Mouse (Mus musculus): ENCODE results near the gene Serpina1b. TPM values are rescaled to one million over a fixed set of nuclear protein-coding genes. Genes with fewer than 3 reads are reported as not detected.

Gene Serpina1b
- polyA plus RNA-seq, 1 experiment from 2014 or later: 78.5 TPM

- peaks cover 3% of the 10 kb centered on the region; the same call in 1 of the 2 replicates for H3K4me1 ChIP-seq (ENCODE audit: control insufficient read depth, insufficient read depth, low read length)
- H3K4me3 ChIP-seq (ENCODE audit: low read length): no peak overlapping the region
- no peak for ATAC-seq
- no peak overlapping the region for H3K27ac ChIP-seq (ENCODE audit: low read length)
- H3K36me3 ChIP-seq (ENCODE audit: control insufficient read depth, insufficient read depth, low read length): no peaks in the 10 kb centered on the region
- no peaks in the 10 kb centered on the region for H3K27me3 ChIP-seq (replicated peaks; ENCODE audit: control insufficient read depth, insufficient read depth, low read length)
- H3K9ac ChIP-seq (ENCODE audit: low read depth, low read length): no peak overlapping the region
- H3K4me2 ChIP-seq (ENCODE audit: low read depth, low read length): no peak overlapping the region
- no peaks in the 10 kb centered on the region for H3K9me3 ChIP-seq (ENCODE audit: control insufficient read depth, low read length)
- WGBS: 64% methylated on average over 1 of the region's 1 CpGs
Measured at GRCm38 (mm10) chr12:103710405-103710804, 119.8 kb downstream of the Serpina1b start.

- Histone ChIP-seq H3K9ac (ENCODE audit: low read depth, low read length) (no peak overlapping the region), H3K4me1 (ENCODE audit: control insufficient read depth, insufficient read depth, low read length) (peaks cover 3% of the 10 kb centered on the region; the same call in 1 of the 2 replicates), H3K9me3 (ENCODE audit: control insufficient read depth, low read length) (no peaks in the 10 kb centered on the region), H3K36me3 (ENCODE audit: control insufficient read depth, insufficient read depth, low read length) (no peaks in the 10 kb centered on the region), H3K4me3 (ENCODE audit: low read length) (no peak overlapping the region), H3K27ac (ENCODE audit: low read length) (peak overlapping the region; percentile 52; the same call in 1 of the 2 replicates), H3K27me3 (replicated peaks; ENCODE audit: control insufficient read depth, insufficient read depth, low read length) (no peaks in the 10 kb centered on the region), H3K4me2 (ENCODE audit: low read depth, low read length) (peak overlapping the region; percentile 17; the same call in 1 of the 2 replicates)
- peak; percentile 86 for ATAC-seq
- whole genome bisulfite sequencing: 47% methylated on average over 4 of the region's 4 CpGs
Measured at GRCm38 (mm10) chr12:103706113-103706512, 124.1 kb downstream of the Serpina1b start.

- Histone ChIP-seq H3K27ac (ENCODE audit: low read length) (peak overlapping the region; percentile 52), H3K4me2 (ENCODE audit: low read depth, low read length) (no peak overlapping the region), H3K4me1 (ENCODE audit: control insufficient read depth, insufficient read depth, low read length) (peaks cover 3% of the 10 kb centered on the region; the same call in 1 of the 2 replicates), H3K27me3 (replicated peaks; ENCODE audit: control insufficient read depth, insufficient read depth, low read length) (no peaks in the 10 kb centered on the region), H3K9me3 (ENCODE audit: control insufficient read depth, low read length) (no peaks in the 10 kb centered on the region), H3K9ac (ENCODE audit: low read depth, low read length) (no peak overlapping the region), H3K4me3 (ENCODE audit: low read length) (no peak overlapping the region), H3K36me3 (ENCODE audit: control insufficient read depth, insufficient read depth, low read length) (no peaks in the 10 kb centered on the region)
- 53% methylated on average over 2 of the region's 2 CpGs for WGBS
- peak; percentile 61; the same call in 1 of the 2 replicates for ATAC-seq
Measured at GRCm38 (mm10) chr12:103705547-103705946, 124.6 kb downstream of the Serpina1b start.

GRCm38 (mm10) chr12:103700144-103700750 is 129.9 kb downstream of the Serpina1b start:
- WGBS: 89% methylated on average over 4 of the region's 4 CpGs
- Histone ChIP-seq H3K9me3 (ENCODE audit: control insufficient read depth, low read length) (no peaks in the 10 kb centered on the region), H3K4me3 (ENCODE audit: low read length) (no peak overlapping the region), H3K4me2 (ENCODE audit: low read depth, low read length) (no peak overlapping the region), H3K4me1 (ENCODE audit: control insufficient read depth, insufficient read depth, low read length) (no peaks in the 10 kb centered on the region), H3K9ac (ENCODE audit: low read depth, low read length) (no peak overlapping the region), H3K36me3 (ENCODE audit: control insufficient read depth, insufficient read depth, low read length) (no peaks in the 10 kb centered on the region), H3K27me3 (replicated peaks; ENCODE audit: control insufficient read depth, insufficient read depth, low read length) (no peaks in the 10 kb centered on the region), H3K27ac (ENCODE audit: low read length) (no peak overlapping the region)
- no peak for ATAC-seq

GRCm38 (mm10) chr12:103695429-103695828 is 134.7 kb downstream of the Serpina1b start, which contains the start of gene Serpina1f:
Serpina1f (minus strand) TSS chr12:103695529.
- no peaks in the 10 kb centered on the region for H3K27me3 ChIP-seq (replicated peaks; ENCODE audit: control insufficient read depth, insufficient read depth, low read length)
- no peak for ATAC-seq
- H3K4me1 ChIP-seq (ENCODE audit: control insufficient read depth, insufficient read depth, low read length): no peaks in the 10 kb centered on the region
- no peak within 1 kb of the TSS for H3K9ac ChIP-seq (ENCODE audit: low read depth, low read length)
- WGBS: 90% methylated on average over 8 of the region's 8 CpGs
- no peak within 1 kb of the TSS for H3K27ac ChIP-seq (ENCODE audit: low read length)
- H3K4me3 ChIP-seq (ENCODE audit: low read length): no peak within 1 kb of the TSS
- H3K36me3 ChIP-seq (ENCODE audit: control insufficient read depth, insufficient read depth, low read length): no peaks in the 10 kb centered on the region
- H3K4me2 ChIP-seq (ENCODE audit: low read depth, low read length): no peak within 1 kb of the TSS
- no peaks in the 10 kb centered on the region for H3K9me3 ChIP-seq (ENCODE audit: control insufficient read depth, low read length)

GRCm38 (mm10) chr12:103688221-103688814 is 141.9 kb downstream of the Serpina1b start:
- H3K4me1 ChIP-seq (ENCODE audit: control insufficient read depth, insufficient read depth, low read length): peaks cover 6% of the 10 kb centered on the region
- no peaks in the 10 kb centered on the region for H3K9me3 ChIP-seq (ENCODE audit: control insufficient read depth, low read length)
- H3K36me3 ChIP-seq (ENCODE audit: control insufficient read depth, insufficient read depth, low read length): no peaks in the 10 kb centered on the region
- H3K27ac ChIP-seq (ENCODE audit: low read length): peak overlapping the region; percentile 60
- H3K4me2 ChIP-seq (ENCODE audit: low read depth, low read length): no peak overlapping the region
- WGBS: 24% methylated on average over 3 of the region's 3 CpGs
- H3K9ac ChIP-seq (ENCODE audit: low read depth, low read length): no peak overlapping the region
- H3K4me3 ChIP-seq (ENCODE audit: low read length): no peak overlapping the region
- H3K27me3 ChIP-seq (replicated peaks; ENCODE audit: control insufficient read depth, insufficient read depth, low read length): no peaks in the 10 kb centered on the region
- ATAC-seq: peak; percentile 88

- Histone ChIP-seq H3K27me3 (replicated peaks; ENCODE audit: control insufficient read depth, insufficient read depth, low read length) (no peaks in the 10 kb centered on the region), H3K4me1 (ENCODE audit: control insufficient read depth, insufficient read depth, low read length) (peaks cover 6% of the 10 kb centered on the region), H3K4me2 (ENCODE audit: low read depth, low read length) (no peak overlapping the region), H3K9ac (ENCODE audit: low read depth, low read length) (no peak overlapping the region), H3K4me3 (ENCODE audit: low read length) (no peak overlapping the region), H3K9me3 (ENCODE audit: control insufficient read depth, low read length) (no peaks in the 10 kb centered on the region), H3K36me3 (ENCODE audit: control insufficient read depth, insufficient read depth, low read length) (no peaks in the 10 kb centered on the region), H3K27ac (ENCODE audit: low read length) (0 out of 2 replicates have a peak overlapping the region, but pooled peaks have one; percentile 52)
- no peak for ATAC-seq
- 47% methylated on average over 7 of the region's 7 CpGs for WGBS
Measured at GRCm38 (mm10) chr12:103687021-103687420, 143.2 kb downstream of the Serpina1b start.

- H3K27me3 ChIP-seq (replicated peaks; ENCODE audit: control insufficient read depth, insufficient read depth, low read length): no peaks in the 10 kb centered on the region
- peaks cover 9% of the 10 kb centered on the region for H3K4me1 ChIP-seq (ENCODE audit: control insufficient read depth, insufficient read depth, low read length)
- ATAC-seq: no peak
- H3K36me3 ChIP-seq (ENCODE audit: control insufficient read depth, insufficient read depth, low read length): no peaks in the 10 kb centered on the region
- no peaks in the 10 kb centered on the region for H3K9me3 ChIP-seq (ENCODE audit: control insufficient read depth, low read length)
- no peak overlapping the region for H3K4me3 ChIP-seq (ENCODE audit: low read length)
- H3K27ac ChIP-seq (ENCODE audit: low read length): no peak overlapping the region
- no peak overlapping the region for H3K4me2 ChIP-seq (ENCODE audit: low read depth, low read length)
- H3K9ac ChIP-seq (ENCODE audit: low read depth, low read length): no peak overlapping the region
- WGBS: 67% methylated on average over 3 of the region's 3 CpGs
Measured at GRCm38 (mm10) chr12:103686050-103686449, 144.1 kb downstream of the Serpina1b start.

GRCm38 (mm10) chr12:103685386-103685785 is 144.8 kb downstream of the Serpina1b start:
- H3K9me3 ChIP-seq (ENCODE audit: control insufficient read depth, low read length): no peaks in the 10 kb centered on the region
- no peak overlapping the region for H3K27ac ChIP-seq (ENCODE audit: low read length)
- no peak overlapping the region for H3K4me2 ChIP-seq (ENCODE audit: low read depth, low read length)
- no peaks in the 10 kb centered on the region for H3K27me3 ChIP-seq (replicated peaks; ENCODE audit: control insufficient read depth, insufficient read depth, low read length)
- no peak overlapping the region for H3K4me3 ChIP-seq (ENCODE audit: low read length)
- H3K4me1 ChIP-seq (ENCODE audit: control insufficient read depth, insufficient read depth, low read length): peaks cover 11% of the 10 kb centered on the region
- no peaks in the 10 kb centered on the region for H3K36me3 ChIP-seq (ENCODE audit: control insufficient read depth, insufficient read depth, low read length)
- 55% methylated on average over 3 of the region's 3 CpGs for WGBS
- no peak overlapping the region for H3K9ac ChIP-seq (ENCODE audit: low read depth, low read length)
- ATAC-seq: no peak

Measured in intestine, embryonic 16.5 days (tissue).